Mouse (Mus musculus) stomach, embryonic 16.5 days (tissue): ENCODE data around the gene B3galt2. TPM values are rescaled to one million over a fixed set of nuclear protein-coding genes. Genes with fewer than 3 reads are reported as not detected.
"Not testable (repeated sequence)": the region's sequence is repeated elsewhere in the genome, so short reads cannot be mapped to it uniquely, and the experiment has no call there.

ENCODE experiments used
- ATAC-seq: fragments of 200-750 bp; cut with Nextera tagmentation; 2 replicates; pipeline ENCODE4 v1.8.0; 2017; ENCODE audit warnings: moderate number of reproducible peaks, moderate TSS enrichment; ENCODE audit not compliant: insufficient read depth, low FRiP score
- H3K27ac ChIP-seq: fragments of 300-500 bp; sonication (generic); 2 replicates; pipeline ENCODE4 v1.5.1; 2014; ENCODE audit warnings: low read length
- H3K27me3 ChIP-seq: fragments of 300-500 bp; sonication (generic); 2 replicates; pipeline ENCODE4 v1.6.1; 2014; ENCODE audit warnings: low read length, control low read depth, mixed read lengths; ENCODE audit not compliant: control insufficient read depth, insufficient read depth
- H3K36me3 ChIP-seq: fragments of 300-500 bp; sonication (generic); 2 replicates; pipeline ENCODE4 v1.6.1; 2014; ENCODE audit warnings: low read length; ENCODE audit not compliant: control insufficient read depth, insufficient read depth
- H3K4me1 ChIP-seq: fragments of 300-500 bp; sonication (generic); 2 replicates; pipeline ENCODE4 v1.6.1; 2014; ENCODE audit warnings: low read length, control low read depth, mixed read lengths; ENCODE audit not compliant: control insufficient read depth, insufficient read depth
- H3K4me2 ChIP-seq: fragments of 300-500 bp; sonication (generic); 2 replicates; pipeline ENCODE4 v1.6.1; 2014; ENCODE audit warnings: low read depth, low read length, mixed read lengths
- H3K4me3 ChIP-seq: fragments of 300-500 bp; sonication (generic); replicated peaks from 2 replicates; pipeline ENCODE4 v1.5.1; 2014; ENCODE audit warnings: mild to moderate bottlenecking, low read length
- H3K9ac ChIP-seq: fragments of 300-500 bp; sonication (generic); 2 replicates; pipeline ENCODE4 v1.6.1; 2014; ENCODE audit warnings: low read length
- H3K9me3 ChIP-seq: fragments of 300-500 bp; sonication (generic); replicated peaks from 2 replicates; pipeline ENCODE4 v1.6.1; 2016; ENCODE audit warnings: low read length, control low read depth; ENCODE audit not compliant: control insufficient read depth
- WGBS: fragments of 180-500 bp; shearing (Covaris S2); extraction: QIAGEN DNeasy Blood & Tissue Kit; methylation state at CpG from one replicate; pipeline ENCODE4 v1.1.7; 2014; 5-methylcytosine and 5-hydroxymethylcytosine counted together
- polyA plus RNA-seq: library from polyadenylated mRNA; unstranded; fragments of >200 nt; fragmentation: Nextera tagmentation; extraction: Ambion mirVana; gene quantifications from 2 replicates; pipeline ENCODE4 v1.2.1, GENCODE M21; 2015

Gene B3galt2
- polyA plus RNA-seq, 1 experiment from 2014 or later, result 0.49 TPM

- no peak for ATAC-seq
- no peak overlapping the region for H3K4me2 ChIP-seq
Measured at GRCm38 (mm10) chr1:143632854-143633587, 7.4 kb upstream of the B3galt2 start.

DNA sequence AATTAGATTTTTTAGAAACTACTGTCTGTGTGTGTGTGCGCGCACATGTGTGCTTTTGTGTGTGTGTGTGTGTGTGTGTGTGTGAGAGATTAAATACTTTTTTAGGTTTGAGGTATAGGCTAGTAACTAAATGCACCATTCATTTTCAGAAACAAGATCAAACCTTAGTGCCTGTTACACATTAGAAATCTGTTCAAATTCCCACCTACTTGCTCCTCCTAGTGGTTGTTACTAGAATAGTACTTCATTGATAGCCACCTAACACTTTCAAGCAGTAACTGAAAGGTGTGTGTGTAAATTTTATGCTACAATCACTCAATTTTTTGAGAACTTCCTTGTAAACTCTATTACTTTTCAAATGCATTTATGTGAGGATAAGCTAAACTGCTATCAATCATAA is 3.8 kb downstream of the B3galt2 start:
- H3K27ac ChIP-seq, result no peak overlapping the region
- no peak overlapping the region for H3K9ac ChIP-seq
- no peaks in the 10 kb centered on the region for H3K27me3 ChIP-seq
- H3K9me3 ChIP-seq, result no peaks in the 10 kb centered on the region
- no peak for ATAC-seq
- peaks cover 8% of the 10 kb centered on the region for H3K4me1 ChIP-seq
- no peaks in the 10 kb centered on the region for H3K36me3 ChIP-seq
- H3K4me2 ChIP-seq, result no peak overlapping the region
- 97% methylated on average over 2 of the region's 2 CpGs for WGBS
- no peak overlapping the region for H3K4me3 ChIP-seq

More at GRCm38 (mm10) chr1:143632854-143633587, 7.4 kb upstream of the B3galt2 start:
- Histone ChIP-seq H3K4me1 (no peaks in the 10 kb centered on the region), H3K27ac (no peak overlapping the region), H3K9me3 (no peaks in the 10 kb centered on the region), H3K9ac (no peak overlapping the region), H3K36me3 (no peaks in the 10 kb centered on the region), H3K27me3 (no peaks in the 10 kb centered on the region), H3K4me3 (no peak overlapping the region)
- WGBS, result 85% methylated on average over 2 of the region's 2 CpGs

- Histone ChIP-seq H3K36me3 (no peaks in the 10 kb centered on the region), H3K9me3 (no peaks in the 10 kb centered on the region)
Measured at GRCm38 (mm10) chr1:143645386-143645785, 4.9 kb downstream of the B3galt2 start.

GRCm38 (mm10) chr1:143646219-143646618 is 5.8 kb downstream of the B3galt2 start:
- H3K9ac ChIP-seq, result no peak overlapping the region
- no peak for ATAC-seq
- H3K4me1 ChIP-seq, result no peaks in the 10 kb centered on the region
- H3K4me2 ChIP-seq, result no peak overlapping the region
- H3K9me3 ChIP-seq, result no peaks in the 10 kb centered on the region
- H3K4me3 ChIP-seq, result no peak overlapping the region
- H3K27ac ChIP-seq, result no peak overlapping the region
- WGBS, result 85% methylated on average over 4 of the region's 4 CpGs
- no peaks in the 10 kb centered on the region for H3K36me3 ChIP-seq
- H3K27me3 ChIP-seq, result no peaks in the 10 kb centered on the region

More at GRCm38 (mm10) chr1:143645386-143645785, 4.9 kb downstream of the B3galt2 start:
- ATAC-seq, result no peak
- H3K9ac ChIP-seq, result no peak overlapping the region
- 59% methylated on average over 4 of the region's 4 CpGs for WGBS
- no peak overlapping the region for H3K27ac ChIP-seq
- H3K4me1 ChIP-seq, result peaks cover 8% of the 10 kb centered on the region
- H3K27me3 ChIP-seq, result no peaks in the 10 kb centered on the region
- no peak overlapping the region for H3K4me2 ChIP-seq
- H3K4me3 ChIP-seq, result no peak overlapping the region

- Histone ChIP-seq H3K27me3 (no peaks in the 10 kb centered on the region), H3K27ac (no peak overlapping the region), H3K9ac (no peak overlapping the region), H3K4me3 (no peak overlapping the region), H3K36me3 (no peaks in the 10 kb centered on the region), H3K4me2 (no peak overlapping the region), H3K4me1 (no peaks in the 10 kb centered on the region), H3K9me3 (no peaks in the 10 kb centered on the region)
- no peak for ATAC-seq
- WGBS, result 89% methylated on average over 2 of the region's 2 CpGs
Measured at GRCm38 (mm10) chr1:143650317-143650716, 9.9 kb downstream of the B3galt2 start.

- no peaks in the 10 kb centered on the region for H3K27me3 ChIP-seq
- H3K9me3 ChIP-seq, result no peaks in the 10 kb centered on the region
- no peak for ATAC-seq
- H3K4me2 ChIP-seq, result no peak overlapping the region
- no peak overlapping the region for H3K27ac ChIP-seq
- no peaks in the 10 kb centered on the region for H3K36me3 ChIP-seq
- H3K4me1 ChIP-seq, result no peaks in the 10 kb centered on the region
- H3K9ac ChIP-seq, result no peak overlapping the region
- H3K4me3 ChIP-seq, result no peak overlapping the region
- WGBS, result 84% methylated on average over 3 of the region's 3 CpGs
Measured at GRCm38 (mm10) chr1:143653646-143654045, 13.2 kb downstream of the B3galt2 start.

- Histone ChIP-seq H3K27me3 (no peaks in the 10 kb centered on the region), H3K4me1 (no peaks in the 10 kb centered on the region), H3K4me3 (no peak overlapping the region), H3K9ac (no peak overlapping the region), H3K27ac (no peak overlapping the region), H3K9me3 (no peaks in the 10 kb centered on the region), H3K4me2 (no peak overlapping the region), H3K36me3 (0 out of 2 replicates have a peak, but pooled peaks cover 8% of the 10 kb centered on the region)
- 91% methylated on average over 2 of the region's 2 CpGs for WGBS
- no peak for ATAC-seq
Measured at GRCm38 (mm10) chr1:143663197-143663596, 22.7 kb downstream of the B3galt2 start.

- H3K4me3 ChIP-seq, H3K9ac ChIP-seq, H3K4me1 ChIP-seq, ATAC-seq, H3K9me3 ChIP-seq, H3K4me2 ChIP-seq, H3K27me3 ChIP-seq, H3K36me3 ChIP-seq, H3K27ac ChIP-seq: not testable (repeated sequence)
- 99% methylated on average over 4 of the region's 4 CpGs for WGBS
Measured at GRCm38 (mm10) chr1:143664786-143665185, 24.3 kb downstream of the B3galt2 start.

DNA sequence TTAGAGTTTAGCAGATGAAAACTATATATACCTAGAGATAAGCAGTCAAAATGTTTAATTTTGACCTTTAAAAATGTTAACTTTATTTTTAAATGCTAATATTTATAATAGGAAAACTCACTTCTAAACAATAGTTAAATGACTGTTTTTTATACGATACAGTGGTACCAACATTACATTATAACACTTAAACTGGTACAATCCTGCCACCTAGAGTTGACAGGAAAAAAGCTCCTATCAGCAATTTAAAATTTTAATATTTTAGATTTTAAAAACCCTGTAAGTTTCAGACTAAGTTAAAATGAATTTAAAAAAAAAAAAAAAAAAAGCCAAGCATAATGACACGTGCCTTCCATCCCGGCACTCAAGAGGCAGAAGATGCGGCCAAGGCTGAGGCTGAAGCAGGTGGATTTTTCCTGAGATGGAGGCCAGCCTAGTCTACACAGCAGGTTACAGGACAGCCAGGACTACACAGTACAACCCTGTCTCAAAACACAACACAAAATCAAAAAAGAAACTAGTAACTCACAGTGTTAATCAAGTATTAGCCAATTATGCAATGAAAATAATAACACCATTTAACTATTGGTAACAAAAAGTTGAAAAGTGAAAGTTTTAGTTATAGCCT is 35.4 kb downstream of the B3galt2 start:
- ATAC-seq, result no peak
- H3K27ac ChIP-seq, result no peak overlapping the region
- H3K36me3 ChIP-seq, result 0 out of 2 replicates have a peak, but pooled peaks cover 3% of the 10 kb centered on the region
- no peak overlapping the region for H3K4me2 ChIP-seq
- H3K4me3 ChIP-seq, result no peak overlapping the region
- H3K9ac ChIP-seq, result no peak overlapping the region
- no peaks in the 10 kb centered on the region for H3K27me3 ChIP-seq
- 82% methylated on average over 4 of the region's 4 CpGs for WGBS
- H3K9me3 ChIP-seq, result no peaks in the 10 kb centered on the region
- no peaks in the 10 kb centered on the region for H3K4me1 ChIP-seq
